Mouse (Mus musculus) right cerebral cortex, postnatal 14 days (tissue): Measurements from ENCODE around the gene Mgst3.

ENCODE experiments used
- DNase-seq: peaks from one replicate; pipeline ENCODE4 v3.0.0; 2022

The Mgst3 gene

GRCm38 (mm10) chr1:167393683-167394492, at the start of gene Mgst3:
TSS of gene Mgst3 (minus strand) at chr1:167393841.
- peak; percentile 93 for DNase-seq

DNA sequence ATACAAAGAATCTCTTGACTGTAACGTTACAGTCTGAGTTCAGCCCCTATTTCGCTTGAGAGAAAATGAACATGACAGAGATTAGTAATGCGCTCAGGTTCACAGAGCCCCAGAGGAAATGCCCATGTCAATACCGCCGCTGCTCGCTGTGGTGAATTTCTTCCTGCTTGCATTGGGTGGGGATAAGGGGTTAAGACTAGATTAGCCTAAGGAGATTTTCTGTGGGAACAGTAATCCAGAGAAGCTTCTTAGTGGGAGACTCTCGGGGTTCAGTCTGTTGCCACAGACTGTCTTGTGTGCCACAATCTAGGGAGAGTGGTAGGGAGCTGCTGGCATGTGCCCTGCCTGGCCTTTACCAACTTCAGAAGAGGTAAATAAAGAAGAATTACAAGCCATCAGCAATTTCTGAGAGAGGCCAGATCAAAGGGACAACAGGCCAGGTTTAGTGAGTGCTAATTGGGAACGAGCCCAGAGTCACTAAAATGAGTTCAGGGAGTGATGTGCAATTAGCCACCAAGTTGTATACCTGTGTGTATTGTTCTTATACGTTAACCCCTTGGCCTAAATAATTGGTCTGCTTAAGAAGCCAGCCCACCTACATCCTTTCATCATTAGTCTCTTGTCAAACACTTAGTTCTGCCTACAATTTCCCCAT, 44.7 kb upstream of the Mgst3 start:
- DNase-seq = no peak

DNA sequence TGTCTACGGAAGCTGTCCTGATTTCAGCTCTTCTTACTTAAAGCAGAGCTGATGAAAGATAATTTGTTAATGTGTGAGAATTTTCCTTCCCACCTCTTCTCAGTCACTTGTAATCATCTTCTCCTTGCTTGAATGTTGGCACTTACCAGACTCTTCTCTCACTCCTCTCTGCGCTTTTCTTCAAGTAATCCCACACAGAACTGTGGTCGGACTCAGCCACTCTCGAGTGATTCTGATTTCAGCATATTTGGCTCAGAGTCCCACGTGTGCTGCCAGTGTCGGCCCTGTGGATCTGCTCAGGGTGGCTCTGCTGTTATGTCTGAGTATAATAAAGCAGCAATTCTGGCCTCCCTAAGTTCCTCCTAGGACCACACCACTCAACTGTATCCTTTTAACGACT, 43.5 kb upstream of the Mgst3 start:
- no peak for DNase-seq

DNA sequence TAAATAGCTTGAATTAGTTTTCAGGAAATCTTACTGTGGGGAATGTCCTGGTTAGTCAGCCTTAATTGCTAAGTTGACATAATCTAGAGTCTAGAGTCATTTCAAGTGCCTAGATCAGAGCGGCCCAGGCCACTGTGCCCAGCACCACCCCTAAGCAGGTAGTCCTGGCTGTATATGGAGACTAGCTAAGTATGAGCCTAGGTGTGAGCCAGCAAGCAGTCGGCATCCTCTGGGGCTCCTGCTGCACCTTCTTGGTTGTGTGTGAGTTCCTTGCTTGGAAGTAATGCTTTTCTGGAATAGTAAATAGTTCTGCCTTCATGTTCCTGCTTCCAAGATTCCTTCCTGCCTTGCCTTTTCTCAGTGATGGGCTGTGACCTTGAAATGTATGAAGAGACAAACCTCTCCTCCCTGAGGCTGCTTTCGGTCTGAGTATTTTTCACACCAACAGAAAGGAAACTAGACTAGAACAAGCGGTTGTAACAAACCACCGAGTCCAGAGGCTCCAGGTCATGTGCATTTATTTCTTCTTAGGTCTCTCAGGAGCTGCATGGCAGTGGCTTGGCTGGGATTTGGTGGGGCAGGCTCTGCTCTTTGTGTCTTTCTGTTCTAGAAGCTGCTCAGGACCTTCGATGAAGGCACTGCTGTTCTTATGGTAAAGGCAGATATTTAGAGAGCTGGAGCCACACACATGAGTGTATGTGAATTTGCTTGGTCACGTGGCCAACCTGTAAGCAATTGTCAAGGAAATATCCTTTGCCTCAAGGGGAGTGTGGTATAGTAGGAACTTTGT, 42.7 kb upstream of the Mgst3 start:
- no peak for DNase-seq

DNA sequence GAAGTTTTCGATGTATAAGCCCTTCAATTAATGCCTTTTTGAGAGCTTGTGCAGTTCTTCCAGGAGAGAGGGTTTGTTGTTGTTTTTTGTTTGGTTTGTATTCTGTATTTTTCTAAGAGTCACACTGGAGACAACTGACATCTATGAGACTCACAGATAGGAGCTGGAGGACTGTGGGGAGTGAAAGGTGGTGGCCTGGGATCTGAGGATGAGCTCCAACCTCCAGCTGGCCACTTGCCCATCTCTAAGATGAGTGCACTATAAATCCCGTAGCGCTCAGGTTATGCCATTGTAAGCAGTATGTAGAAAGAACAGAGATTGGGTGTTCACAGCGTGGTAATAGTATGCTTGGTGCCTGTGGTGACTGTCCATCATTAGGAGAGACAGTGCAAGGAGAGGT, 41.3 kb upstream of the Mgst3 start:
- no peak for DNase-seq

DNA sequence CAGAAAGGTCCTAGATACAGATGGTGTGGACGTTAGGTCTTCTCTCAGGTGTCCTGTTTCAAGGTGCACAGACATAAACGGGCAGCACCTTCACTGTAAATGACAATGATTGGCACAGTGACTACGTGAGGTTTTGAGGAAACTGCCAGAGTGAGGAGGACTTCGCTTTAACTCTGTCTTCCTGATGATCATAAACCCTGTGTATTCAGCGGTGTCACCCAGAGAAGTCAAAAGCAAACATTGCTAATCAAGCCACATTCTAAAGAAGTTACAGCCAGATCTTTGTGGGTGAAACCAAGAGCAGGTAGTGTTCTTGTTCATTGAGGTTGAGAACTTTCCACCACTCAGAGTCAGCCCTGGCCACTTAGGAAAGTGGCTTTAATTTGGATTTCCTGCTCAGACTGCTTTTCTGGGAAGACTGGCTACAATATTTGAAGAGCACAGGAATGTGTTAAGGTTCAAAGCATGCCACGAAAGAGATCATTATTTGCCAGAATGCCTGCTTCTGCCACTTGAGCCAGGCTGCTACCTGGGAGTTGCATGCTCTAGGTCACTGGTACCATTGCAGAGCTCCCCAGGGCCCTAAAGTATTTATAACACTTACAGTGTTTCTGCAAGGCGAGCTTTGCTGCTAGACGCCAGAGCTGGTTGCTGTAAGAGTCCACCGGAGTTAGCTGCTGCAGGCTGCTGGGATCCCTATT, 37.5 kb upstream of the Mgst3 start:
- DNase-seq = no peak

DNA sequence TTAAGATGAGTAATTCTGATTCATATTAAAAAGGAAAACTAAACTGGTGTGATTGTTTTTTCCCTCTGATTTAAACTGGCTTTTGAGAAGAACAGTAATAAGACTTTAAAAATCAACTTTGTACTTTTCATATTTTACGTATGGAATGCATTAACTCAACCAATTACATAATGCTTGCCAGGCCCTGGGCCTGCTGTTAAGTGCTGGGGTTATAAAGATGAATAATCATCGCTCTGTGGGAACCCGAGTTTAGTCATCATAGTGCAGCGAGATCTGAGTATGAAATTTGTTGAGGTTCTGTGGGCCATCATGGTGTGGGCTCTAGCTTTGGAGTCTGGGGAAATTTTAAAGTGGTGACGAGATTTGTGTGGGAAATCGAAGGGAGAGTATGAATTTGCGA, 33.0 kb upstream of the Mgst3 start:
- DNase-seq = no peak

DNA sequence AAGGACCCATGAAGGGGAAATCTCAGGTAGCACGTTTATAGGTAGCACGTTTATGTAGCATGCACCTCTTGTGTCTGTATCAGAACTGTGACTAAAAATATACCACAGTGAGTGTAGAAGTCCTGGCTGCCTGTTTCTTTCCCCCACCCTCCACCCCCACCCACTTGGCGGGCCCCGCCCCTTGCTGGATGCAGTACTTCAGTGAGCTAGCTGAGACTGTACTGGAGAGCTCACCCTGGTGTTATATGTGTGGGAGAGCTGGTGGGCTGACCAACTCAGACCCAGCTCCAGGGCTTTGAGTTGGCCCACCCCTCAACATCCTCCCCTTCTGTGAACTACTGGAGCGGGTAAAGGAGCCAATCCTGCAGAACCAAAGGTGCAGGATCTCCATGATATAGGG, 31.9 kb upstream of the Mgst3 start:
- DNase-seq = no peak

- DNase-seq = no peak
Observed at GRCm38 (mm10) chr1:167422501-167423240, 29.0 kb upstream of the Mgst3 start.

GRCm38 (mm10) chr1:167414846-167415245, 21.2 kb upstream of the Mgst3 start:
- peak; percentile 76 for DNase-seq

DNA sequence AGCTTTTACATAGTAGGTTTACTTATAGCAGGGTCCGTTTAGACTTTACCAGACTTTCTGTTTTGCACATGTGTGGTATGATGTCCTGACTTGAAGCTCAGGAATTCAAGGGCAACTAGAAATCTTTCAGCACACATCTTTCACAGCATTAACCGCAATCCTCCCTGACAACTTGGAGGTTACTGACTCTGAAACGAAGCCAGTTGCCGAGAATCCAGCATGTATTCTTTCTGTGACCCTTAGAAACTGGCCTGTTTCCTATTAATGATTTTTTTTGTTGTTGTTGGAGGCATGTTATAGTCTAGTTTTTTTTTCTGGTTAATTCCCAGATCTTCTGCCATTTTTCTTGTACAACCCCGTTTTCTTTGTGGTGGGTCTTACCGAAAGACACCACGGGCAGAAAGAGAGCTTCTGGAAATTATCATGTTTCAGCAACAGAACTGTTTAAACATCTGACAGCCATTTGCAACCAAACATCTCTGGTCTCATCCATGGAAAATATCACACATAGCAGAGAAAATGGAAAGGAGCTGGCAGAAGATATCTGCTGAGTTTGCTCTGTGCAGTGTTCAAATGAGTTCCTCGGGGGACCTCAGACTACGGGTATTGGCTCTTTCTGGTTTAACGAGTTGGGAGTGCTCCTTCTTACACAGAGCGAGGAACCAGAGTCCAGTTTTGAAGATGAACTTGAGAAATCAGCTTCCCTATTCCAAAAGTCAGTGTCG, 18.5 kb upstream of the Mgst3 start:
- DNase-seq = no peak

DNA sequence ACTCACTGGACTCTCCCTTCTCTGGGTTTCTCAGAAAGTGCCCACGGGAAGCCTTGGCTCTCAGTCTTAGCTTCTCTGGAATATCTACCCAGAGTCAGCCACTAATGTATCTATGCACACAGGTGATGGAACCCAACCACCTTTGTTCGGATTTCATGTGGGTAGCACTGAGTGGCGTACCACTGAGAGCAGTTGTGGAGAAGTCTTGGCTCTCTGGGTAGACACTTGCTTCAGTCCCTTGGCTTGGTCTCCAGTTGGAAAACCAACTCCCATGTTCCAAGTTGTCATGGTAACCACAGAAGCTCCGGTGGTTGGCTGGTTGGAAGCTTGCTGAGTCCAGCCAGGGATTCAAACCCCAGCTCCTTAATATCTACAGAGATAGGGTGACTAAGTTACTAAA, 16.0 kb upstream of the Mgst3 start:
- DNase-seq = no peak

DNA sequence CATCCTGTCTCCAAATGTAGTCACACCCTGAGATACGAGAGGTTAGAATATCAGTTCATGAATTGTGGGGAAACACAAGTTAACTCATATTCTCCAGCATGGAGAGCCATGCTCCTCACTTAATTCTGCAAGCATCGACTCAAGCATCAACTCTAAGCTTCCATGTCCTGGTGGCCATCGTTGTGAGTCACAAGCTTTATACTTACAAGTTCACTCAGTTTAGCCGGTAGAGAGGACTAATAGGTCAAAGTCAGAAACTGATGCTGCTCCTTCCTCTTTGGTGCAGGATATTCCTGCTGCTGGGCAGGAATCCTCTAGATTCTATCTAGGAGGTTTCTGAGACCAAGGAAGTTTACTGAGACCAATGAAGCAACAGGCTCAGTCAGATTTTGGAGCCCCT, 11.6 kb upstream of the Mgst3 start:
- no peak for DNase-seq

DNA sequence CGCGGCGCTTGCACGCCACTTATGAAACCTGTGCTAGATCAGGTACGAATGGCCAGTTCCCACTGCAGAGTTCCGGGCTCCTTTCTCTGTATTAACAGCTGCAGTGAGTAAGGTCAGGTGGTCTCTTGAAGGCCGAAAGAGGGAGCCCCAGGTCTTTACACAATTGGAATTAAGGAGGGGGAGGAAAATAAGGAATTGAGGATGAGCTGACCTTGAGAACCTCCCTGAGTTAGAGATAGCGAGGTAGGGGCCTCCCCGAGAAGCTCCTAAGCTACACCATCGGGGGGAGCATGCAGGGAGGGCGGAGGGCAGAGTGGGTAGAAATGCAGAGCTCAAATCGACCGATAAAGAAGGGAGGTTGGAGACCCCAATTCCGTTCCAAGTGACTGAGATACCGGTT, 360 bp downstream of the Mgst3 start:
- DNase-seq = no peak

- no peak for DNase-seq
Observed at GRCm38 (mm10) chr1:167392687-167393086, 954 bp downstream of the Mgst3 start.

- no peak for DNase-seq
Observed at GRCm38 (mm10) chr1:167392031-167392640, 1.5 kb downstream of the Mgst3 start.

DNA sequence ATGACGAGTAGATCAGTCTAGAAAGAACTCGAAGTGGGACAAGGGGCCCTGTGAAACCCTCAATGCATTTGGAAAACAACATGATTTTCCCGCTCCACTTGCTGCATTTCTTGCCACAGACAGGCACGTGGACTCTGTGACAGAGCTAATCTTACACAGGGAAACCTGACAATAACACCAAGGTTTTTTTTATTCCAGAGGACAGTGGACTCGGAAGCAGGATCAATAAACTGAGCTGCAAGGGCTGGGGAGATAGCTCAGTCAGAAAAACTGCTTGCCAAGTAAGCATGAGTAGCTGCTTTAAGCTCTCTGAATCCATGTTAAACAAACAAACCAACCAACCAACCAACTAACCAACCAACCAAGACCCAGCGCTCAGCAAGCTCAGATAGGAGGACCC, 2.4 kb downstream of the Mgst3 start:
- no peak for DNase-seq

DNA sequence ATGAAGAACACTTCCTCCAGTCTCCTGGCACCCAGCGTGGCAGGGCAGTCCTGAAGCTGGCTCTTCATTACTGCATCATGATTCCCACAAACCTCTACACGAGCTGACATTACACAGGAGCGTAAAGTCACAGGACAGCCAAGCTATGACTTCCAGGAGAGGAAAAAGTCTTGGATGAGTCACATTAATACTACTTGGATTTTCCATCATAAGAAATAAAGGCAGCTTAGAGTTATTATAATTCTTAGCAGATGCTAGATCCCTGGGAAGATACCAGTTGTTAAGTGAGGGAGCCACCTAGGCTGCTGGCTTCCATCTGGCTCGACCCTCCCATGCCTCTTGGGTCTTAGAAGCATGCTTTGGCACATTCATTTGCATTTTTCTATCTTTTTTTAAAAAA, 3.3 kb downstream of the Mgst3 start:
- no peak for DNase-seq

- DNase-seq = no peak
Observed at GRCm38 (mm10) chr1:167389584-167389983, 4.1 kb downstream of the Mgst3 start.

- no peak for DNase-seq
Observed at GRCm38 (mm10) chr1:167388571-167388970, 5.1 kb downstream of the Mgst3 start.

- DNase-seq = no peak
Observed at GRCm38 (mm10) chr1:167387796-167388195, 5.8 kb downstream of the Mgst3 start.
